12 mouse cellular contexts compared by ENCODE assay signal in genomic region chr13:99185573-99185972, GRCm38 (mm10). TPM values are rescaled to one million over a fixed set of nuclear protein-coding genes. Genes with fewer than 3 reads are reported as not detected.
DNase-seq lines count a peak whose midpoint lies in the region; ATAC-seq and TF ChIP-seq lines count a peak whose summit lies in the region.
"Had no signal": no experiment of that assay in that cellular context is flagged by ENCODE, and none has a peak within 500 bp of the region (broad histone marks: within the 10 kb centered on the region; RNA-seq: fewer than 3 reads in every experiment).

No protein-coding gene starts in this region.

- ATAC-seq in heart, embryonic 12.5 days (ENCODE audit: insufficient number of reproducible peaks, low FRiP score), result no peak
- ATAC-seq in lung, embryonic 15.5 days (ENCODE audit: borderline replicate concordance, extremely low read depth, low FRiP score, low TSS enrichment), result no peak
- no peak for ATAC-seq in limb, embryonic 14.5 days (ENCODE audit: low FRiP score, low read depth)
- no peak for ATAC-seq in megakaryocyte, adult 5-6 weeks (ENCODE audit: poor library complexity, severe bottlenecking)
- ATAC-seq: forebrain, embryonic 14.5 days had no signal

- no peaks in the 10 kb centered on the region for H3K9me3 ChIP-seq in heart, embryonic 12.5 days (replicated peaks)
- H3K9me3 ChIP-seq in lung, embryonic 15.5 days, result no peaks in the 10 kb centered on the region
- H3K9me3 ChIP-seq in limb, embryonic 14.5 days (ENCODE audit: control insufficient read depth, low read length), result no peaks in the 10 kb centered on the region
- H3K9me3 ChIP-seq: hindbrain, embryonic 10.5 days had no signal

- WGBS in heart, embryonic 12.5 days, result 70% methylated on average over 10 of the region's 10 CpGs
- 64% methylated on average over 10 of the region's 10 CpGs for WGBS in lung, embryonic 15.5 days
- WGBS in limb, embryonic 14.5 days, result 77% methylated on average over 10 of the region's 10 CpGs

- H3K4me1 ChIP-seq in heart, embryonic 12.5 days (replicated peaks), result peaks cover 15% of the 10 kb centered on the region
- H3K4me1 ChIP-seq in lung, embryonic 15.5 days, result peaks cover 9% of the 10 kb centered on the region
- H3K4me1 ChIP-seq in limb, embryonic 14.5 days (ENCODE audit: control insufficient read depth, insufficient read depth, low read length), result no peaks in the 10 kb centered on the region

- H3K27ac ChIP-seq in heart, embryonic 12.5 days (ENCODE audit: poor library complexity, severe bottlenecking), result no peak overlapping the region
- H3K27ac ChIP-seq in lung, embryonic 15.5 days, result no peak overlapping the region
- H3K27ac ChIP-seq in limb, embryonic 14.5 days (replicated peaks; ENCODE audit: low read depth, low read length), result no peak overlapping the region

- no peak for TF ChIP-seq POLR2A in limb, embryonic 14.5 days (IDR thresholded peaks at IDR 0.05; ENCODE audit: borderline replicate concordance, extremely low read depth, insufficient read depth, insufficient read length)

- H3K4me2 ChIP-seq in heart, embryonic 12.5 days, result no peak overlapping the region
- peak overlapping the region; percentile 39 for H3K4me2 ChIP-seq in lung, embryonic 15.5 days
- no peak overlapping the region for H3K4me2 ChIP-seq in limb, embryonic 14.5 days (replicated peaks; ENCODE audit: low read depth, low read length, severe bottlenecking)

- peak; percentile 53 for DNase-seq in heart, adult 8-10 months (ENCODE audit: low spot score)
- no peak for DNase-seq in lung, postnatal 14 days
- DNase-seq in gastrocnemius, adult 8-10 months (ENCODE audit: low spot score in 2 of 2), result peak; percentile 65 to 68
- no peak for DNase-seq in limb, embryonic 14.5 days (ENCODE audit: low spot score)
- no peak for DNase-seq in cerebellum, postnatal 10 days
- DNase-seq: embryo, embryonic 11 days had no signal

- no peaks in the 10 kb centered on the region for H3K27me3 ChIP-seq in heart, embryonic 12.5 days (replicated peaks)
- H3K27me3 ChIP-seq in lung, embryonic 15.5 days, result no peaks in the 10 kb centered on the region
- no peaks in the 10 kb centered on the region for H3K27me3 ChIP-seq in limb, embryonic 14.5 days (ENCODE audit: control insufficient read depth, insufficient read depth, low read length)

- no peaks in the 10 kb centered on the region for H3K36me3 ChIP-seq in heart, embryonic 12.5 days
- no peaks in the 10 kb centered on the region for H3K36me3 ChIP-seq in lung, embryonic 15.5 days
- H3K36me3 ChIP-seq in limb, embryonic 14.5 days (ENCODE audit: control insufficient read depth, insufficient read depth, low read length), result no peaks in the 10 kb centered on the region
- H3K36me3 ChIP-seq: hindbrain, embryonic 10.5 days had no signal

- no peak overlapping the region for H3K9ac ChIP-seq in heart, embryonic 12.5 days
- H3K9ac ChIP-seq in lung, embryonic 15.5 days, result no peak overlapping the region
- no peak overlapping the region for H3K9ac ChIP-seq in limb, embryonic 14.5 days (ENCODE audit: low read depth, low read length, severe bottlenecking)

- no peak overlapping the region for H3K4me3 ChIP-seq in heart, embryonic 12.5 days
- H3K4me3 ChIP-seq in lung, embryonic 15.5 days, result peak overlapping the region; percentile 28
- H3K4me3 ChIP-seq in limb, embryonic 14.5 days (replicated peaks; ENCODE audit: low read length), result peak overlapping the region; percentile 7; the same call in 1 of the 2 replicates

RNA-seq across cellular contexts. Expression of gene Zfp366, which starts 0.9 kb away (rescaled TPM):
- total RNA-seq in heart, adult 8-10 months (2022), result 10 to 100 TPM in 2 of 4 experiments, 1 to 10 TPM in 2; 7.9 to 12.2 (median 9.7) TPM
- 0.12 and 0.36 TPM in 2 replicates for polyA plus RNA-seq in heart, embryonic 12.5 days (2016; fragmentation: Nextera tagmentation; extraction: Ambion mirVana)
- polyA plus RNA-seq in lung, embryonic 15.5 days (2015; fragmentation: Nextera tagmentation; extraction: Ambion mirVana), result 0.96 and 1.2 TPM in 2 replicates
- 1 to 10 TPM; 2.2 to 3.6 (median 2.8) TPM for total RNA-seq in gastrocnemius, adult 8-10 months (2022)
- 2.5 and 3.5 TPM in 2 replicates for polyA plus RNA-seq in limb, embryonic 14.5 days (2012; rRNA removed)
- 0.73 and 1.0 TPM in 2 replicates for polyA plus RNA-seq in limb, embryonic 14.5 days (2014; fragmentation: Nextera tagmentation; extraction: Ambion mirVana)
- 0.21 and 0.69 TPM in 2 replicates for total RNA-seq in megakaryocyte, adult 5-6 weeks (2015)
- total RNA-seq in megakaryocyte, adult 5-6 weeks (2017), result 0.04 and 0.08 TPM in 2 replicates
- polyA plus RNA-seq: C2C12 had no signal

Comparison
In these comparisons a context has a peak if more than half of its experiments do, and no peak if none do; other contexts are left out.
1. DNase-seq: peak in heart, adult 8-10 months (single experiment) and gastrocnemius, adult 8-10 months (2 of 2); none in lung, postnatal 14 days (single experiment), limb, embryonic 14.5 days (single experiment) and cerebellum, postnatal 10 days (0 of 2).